Mouse (Mus musculus): ENCODE measurements around the gene Ppp1r35.

DNA sequence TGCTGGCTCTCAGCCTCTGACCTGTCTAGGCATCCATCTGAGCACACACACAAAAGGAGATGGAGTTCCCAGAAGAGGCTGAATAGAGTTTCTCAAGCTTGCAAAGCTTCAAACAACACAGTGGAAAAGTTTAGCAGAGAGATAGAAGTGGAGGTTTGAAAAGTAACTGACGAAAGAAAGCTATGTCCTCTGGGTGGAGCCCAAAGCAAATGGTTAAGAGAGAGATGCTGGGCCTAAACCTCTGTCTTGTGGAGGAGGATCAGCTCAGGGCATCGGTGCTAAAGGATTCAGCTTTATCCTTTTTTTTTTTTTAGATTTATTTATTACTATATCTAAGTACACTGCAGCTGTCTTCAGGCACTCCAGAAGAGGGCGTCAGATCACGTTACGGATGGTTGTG lies 29.7 kb downstream of the Ppp1r35 start:
- TF ChIP-seq CTCF (IDR thresholded peaks at IDR 0.05; ENCODE audit: control insufficient read depth, insufficient read depth, low read length) (no peak), POLR2A (IDR thresholded peaks at IDR 0.05; ENCODE audit: borderline replicate concordance, control insufficient read depth, low read depth, low read length) (no peak)

All from bone marrow, adult 2 months (tissue).